Mouse (Mus musculus) neural tube, embryonic 15.5 days (tissue): Measurements from ENCODE around the gene Sspn. TPM values are rescaled to one million over a fixed set of nuclear protein-coding genes. Genes with fewer than 3 reads are reported as not detected.

Experiments used
- ATAC-seq: fragments of 200-750 bp; cut with Nextera tagmentation; 2 replicates; pipeline ENCODE4 v1.8.0; 2017; ENCODE audit warnings: mild to moderate bottlenecking, moderate TSS enrichment, moderate library complexity; ENCODE audit not compliant: low FRiP score
- H3K27ac ChIP-seq: fragments of 300-500 bp; sonication (generic); replicated peaks from 2 replicates; pipeline ENCODE4 v1.5.1; 2015; ENCODE audit warnings: mild to moderate bottlenecking, inconsistent platforms
- H3K27me3 ChIP-seq: fragments of 300-500 bp; sonication (generic); replicated peaks from 2 replicates; pipeline ENCODE4 v1.6.1; 2015; ENCODE audit warnings: inconsistent platforms
- H3K36me3 ChIP-seq: fragments of 300-500 bp; sonication (generic); 2 replicates; pipeline ENCODE4 v1.6.1; 2015; ENCODE audit warnings: inconsistent platforms
- H3K4me1 ChIP-seq: fragments of 300-500 bp; sonication (generic); 2 replicates; pipeline ENCODE4 v1.6.1; 2015; ENCODE audit warnings: inconsistent platforms
- H3K4me2 ChIP-seq: fragments of 300-500 bp; sonication (generic); 2 replicates; pipeline ENCODE4 v1.6.1; 2015; ENCODE audit warnings: inconsistent platforms, mild to moderate bottlenecking, moderate library complexity
- H3K4me3 ChIP-seq: fragments of 300-500 bp; sonication (generic); replicated peaks from 2 replicates; pipeline ENCODE4 v1.5.1; 2015; ENCODE audit warnings: mild to moderate bottlenecking, inconsistent platforms
- H3K9ac ChIP-seq: fragments of 300-500 bp; sonication (generic); replicated peaks from 2 replicates; pipeline ENCODE4 v1.6.1; 2015; ENCODE audit warnings: mild to moderate bottlenecking, inconsistent platforms
- H3K9me3 ChIP-seq: fragments of 300-500 bp; sonication (generic); replicated peaks from 2 replicates; pipeline ENCODE4 v1.6.1; 2016; ENCODE audit warnings: inconsistent platforms
- WGBS: fragments of 180-500 bp; shearing (Covaris S2); methylation state at CpG from one replicate; pipeline ENCODE4 v1.1.7; 2015; ENCODE audit warnings: mixed read lengths; 5-methylcytosine and 5-hydroxymethylcytosine counted together
- polyA plus RNA-seq: library from polyadenylated mRNA; unstranded; fragments of >200 nt; fragmentation: Nextera tagmentation; extraction: Ambion mirVana; gene quantifications from 2 replicates; pipeline ENCODE4 v1.2.1, GENCODE M21; 2015

Gene Sspn
- polyA plus RNA-seq: 5.1 and 6.0 TPM in 2 replicates

GRCm38 (mm10) chr6:145931341-145931740, at the start of gene Sspn:
TSS of gene Sspn (plus strand) at chr6:145931641.
- H3K4me2 ChIP-seq: no peak within 1 kb of the TSS
- 66% methylated on average over 3 of the region's 3 CpGs for WGBS

GRCm38 (mm10) chr6:145883010-145883409, 48.4 kb upstream of the Sspn start:
- Histone ChIP-seq H3K9me3 (no peaks in the 10 kb centered on the region), H3K36me3 (no peaks in the 10 kb centered on the region), H3K9ac (no peak overlapping the region), H3K4me3 (no peak overlapping the region), H3K27ac (no peak overlapping the region), H3K4me2 (no peak overlapping the region), H3K27me3 (no peaks in the 10 kb centered on the region), H3K4me1 (no peaks in the 10 kb centered on the region)
- WGBS: 94% methylated on average over 1 of the region's 1 CpGs
- no peak for ATAC-seq

More at GRCm38 (mm10) chr6:145931341-145931740, at the start of gene Sspn:
- Histone ChIP-seq H3K27me3 (no peaks in the 10 kb centered on the region), H3K36me3 (no peaks in the 10 kb centered on the region), H3K27ac (no peak within 1 kb of the TSS), H3K4me1 (peaks cover 19% of the 10 kb centered on the region), H3K9me3 (no peaks in the 10 kb centered on the region), H3K9ac (no peak within 1 kb of the TSS), H3K4me3 (no peak within 1 kb of the TSS)
- ATAC-seq: no peak

DNA sequence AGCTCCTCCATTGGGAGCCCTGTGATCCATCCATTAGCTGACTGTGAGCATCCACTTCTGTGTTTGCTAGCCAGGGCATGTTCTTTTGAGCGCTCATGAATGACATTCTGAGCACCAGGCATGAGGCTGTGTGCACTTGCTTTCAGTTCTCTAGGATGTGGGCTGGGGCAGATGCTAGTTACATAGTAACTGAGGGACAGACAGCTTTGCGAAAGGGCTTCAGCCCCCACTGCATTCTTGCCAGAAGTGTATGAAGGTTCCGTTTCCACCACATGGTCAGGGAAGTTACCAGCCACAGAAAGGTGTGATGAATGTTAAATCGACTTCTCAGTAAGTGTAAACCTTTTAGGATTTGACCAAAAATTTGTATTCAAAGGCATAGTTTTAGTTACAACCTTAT, 47.8 kb upstream of the Sspn start:
- Histone ChIP-seq H3K4me2 (no peak overlapping the region), H3K36me3 (no peaks in the 10 kb centered on the region), H3K27ac (no peak overlapping the region), H3K9ac (no peak overlapping the region), H3K4me1 (no peaks in the 10 kb centered on the region), H3K27me3 (no peaks in the 10 kb centered on the region), H3K4me3 (no peak overlapping the region), H3K9me3 (no peaks in the 10 kb centered on the region)
- ATAC-seq: no peak
- 90% methylated on average over 4 of the region's 4 CpGs for WGBS

GRCm38 (mm10) chr6:145885069-145885468, 46.4 kb upstream of the Sspn start:
- H3K27ac ChIP-seq: no peak overlapping the region
- ATAC-seq: no peak
- H3K9me3 ChIP-seq: no peaks in the 10 kb centered on the region
- no peak overlapping the region for H3K4me3 ChIP-seq
- 90% methylated on average over 4 of the region's 4 CpGs for WGBS
- no peak overlapping the region for H3K4me2 ChIP-seq
- H3K9ac ChIP-seq: no peak overlapping the region
- H3K27me3 ChIP-seq: no peaks in the 10 kb centered on the region
- H3K36me3 ChIP-seq: no peaks in the 10 kb centered on the region
- H3K4me1 ChIP-seq: no peaks in the 10 kb centered on the region

- no peak for ATAC-seq
- Histone ChIP-seq H3K4me2 (no peak overlapping the region), H3K4me3 (no peak overlapping the region), H3K9me3 (no peaks in the 10 kb centered on the region), H3K9ac (no peak overlapping the region), H3K27me3 (no peaks in the 10 kb centered on the region), H3K4me1 (no peaks in the 10 kb centered on the region), H3K36me3 (no peaks in the 10 kb centered on the region), H3K27ac (no peak overlapping the region)
- WGBS: 79% methylated on average over 8 of the region's 8 CpGs
Observed at GRCm38 (mm10) chr6:145886277-145886676, 45.2 kb upstream of the Sspn start.

DNA sequence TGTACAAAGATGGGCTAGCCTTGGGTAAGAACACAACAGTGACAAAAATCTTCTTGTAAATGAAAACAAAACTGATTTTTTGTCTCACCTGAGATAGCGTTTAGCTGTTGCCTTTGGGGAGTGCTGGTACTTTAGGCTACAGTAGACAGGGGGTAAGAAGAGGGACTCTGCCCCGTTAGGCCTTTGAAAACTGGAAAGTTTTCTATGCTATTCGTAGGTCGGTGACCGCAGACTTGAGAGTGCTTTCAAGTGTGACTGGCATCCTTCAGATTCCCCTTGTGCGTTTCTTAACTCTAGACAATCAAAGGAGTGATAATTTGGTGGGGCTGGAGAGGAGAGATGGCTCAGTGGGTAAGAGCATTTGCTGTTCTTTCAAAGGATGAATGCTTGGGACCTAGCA, 43.7 kb upstream of the Sspn start:
- no peaks in the 10 kb centered on the region for H3K4me1 ChIP-seq
- no peaks in the 10 kb centered on the region for H3K27me3 ChIP-seq
- no peak overlapping the region for H3K4me3 ChIP-seq
- 90% methylated on average over 6 of the region's 6 CpGs for WGBS
- no peaks in the 10 kb centered on the region for H3K36me3 ChIP-seq
- ATAC-seq: no peak
- no peaks in the 10 kb centered on the region for H3K9me3 ChIP-seq
- no peak overlapping the region for H3K27ac ChIP-seq
- no peak overlapping the region for H3K9ac ChIP-seq
- H3K4me2 ChIP-seq: no peak overlapping the region

DNA sequence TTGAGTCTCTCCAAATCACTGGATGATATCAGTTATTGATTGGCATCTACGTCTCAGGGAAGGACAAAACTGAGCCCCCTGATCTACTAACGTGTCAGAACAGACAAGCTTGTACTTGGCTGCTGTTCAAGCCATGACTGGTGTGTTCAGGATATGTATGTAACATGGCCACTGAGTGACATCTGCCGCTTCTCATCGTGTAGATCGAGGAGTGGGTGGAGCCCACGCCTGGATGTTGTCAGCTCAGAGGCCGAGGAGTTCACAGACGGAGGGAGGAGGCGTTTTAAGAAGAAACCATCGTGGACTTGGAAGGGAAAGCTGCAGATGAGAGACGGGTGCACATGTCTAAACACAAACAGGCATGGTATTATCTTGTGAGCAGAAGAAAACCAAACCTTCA, 39.5 kb upstream of the Sspn start:
- no peaks in the 10 kb centered on the region for H3K36me3 ChIP-seq
- no peak overlapping the region for H3K9ac ChIP-seq
- H3K4me1 ChIP-seq: no peaks in the 10 kb centered on the region
- H3K4me2 ChIP-seq: no peak overlapping the region
- WGBS: 90% methylated on average over 11 of the region's 11 CpGs
- no peak overlapping the region for H3K27ac ChIP-seq
- no peak overlapping the region for H3K4me3 ChIP-seq
- no peak for ATAC-seq
- no peaks in the 10 kb centered on the region for H3K27me3 ChIP-seq
- H3K9me3 ChIP-seq: no peaks in the 10 kb centered on the region

DNA sequence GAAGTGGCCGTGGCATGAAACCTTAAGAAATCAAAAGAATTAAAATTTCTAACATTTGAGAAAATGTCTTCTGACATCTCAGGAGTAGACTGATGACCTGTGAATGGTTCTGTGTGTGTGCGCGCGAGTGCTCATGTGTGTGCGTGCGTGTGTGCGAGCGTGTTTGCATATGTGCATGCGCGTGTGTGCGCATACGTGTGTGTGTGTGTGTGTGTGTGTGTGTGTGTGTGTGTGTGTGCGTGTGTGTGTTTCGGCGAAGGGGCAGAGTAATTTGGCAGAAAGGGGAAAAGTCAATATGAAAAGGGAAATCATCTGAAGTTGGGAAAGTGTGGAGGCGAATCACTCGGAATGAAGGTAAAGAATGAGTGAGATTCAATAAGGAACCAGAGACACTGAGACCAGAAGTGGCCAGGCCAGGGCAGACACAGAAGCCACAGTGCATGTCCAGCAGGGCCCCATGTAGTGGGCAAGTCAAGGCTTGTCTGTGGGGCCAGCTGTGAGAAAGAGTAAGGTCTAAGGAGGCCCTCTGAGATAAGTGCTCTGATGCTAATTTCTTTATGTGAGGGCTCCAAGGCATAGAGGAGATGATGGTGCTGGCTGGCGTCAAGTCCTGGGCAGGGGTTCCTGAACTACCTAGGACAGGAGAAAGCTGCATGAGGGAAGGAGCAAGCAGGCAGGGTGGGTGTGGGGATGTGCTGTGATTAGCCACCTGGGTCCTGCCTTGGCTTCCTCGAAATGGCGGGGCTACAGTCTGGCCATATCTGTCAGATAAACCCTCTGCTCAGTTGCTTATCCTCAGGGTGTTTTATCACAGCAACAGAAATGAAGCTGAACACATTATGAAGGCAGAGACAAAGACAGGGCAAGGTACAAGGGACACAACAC, 38.8 kb upstream of the Sspn start:
- Histone ChIP-seq H3K4me1 (no peaks in the 10 kb centered on the region), H3K36me3 (no peaks in the 10 kb centered on the region), H3K27me3 (no peaks in the 10 kb centered on the region), H3K4me2 (no peak overlapping the region), H3K9me3 (no peaks in the 10 kb centered on the region), H3K27ac (no peak overlapping the region), H3K4me3 (no peak overlapping the region), H3K9ac (no peak overlapping the region)
- 93% methylated on average over 20 of the region's 20 CpGs for WGBS
- ATAC-seq: no peak

- no peak overlapping the region for H3K9ac ChIP-seq
- no peak for ATAC-seq
- no peak overlapping the region for H3K27ac ChIP-seq
- WGBS: 85% methylated on average over 13 of the region's 13 CpGs
- no peaks in the 10 kb centered on the region for H3K27me3 ChIP-seq
- H3K4me1 ChIP-seq: no peaks in the 10 kb centered on the region
- no peak overlapping the region for H3K4me2 ChIP-seq
- H3K36me3 ChIP-seq: no peaks in the 10 kb centered on the region
- no peak overlapping the region for H3K4me3 ChIP-seq
- no peaks in the 10 kb centered on the region for H3K9me3 ChIP-seq
Observed at GRCm38 (mm10) chr6:145893366-145894021, 37.9 kb upstream of the Sspn start.

DNA sequence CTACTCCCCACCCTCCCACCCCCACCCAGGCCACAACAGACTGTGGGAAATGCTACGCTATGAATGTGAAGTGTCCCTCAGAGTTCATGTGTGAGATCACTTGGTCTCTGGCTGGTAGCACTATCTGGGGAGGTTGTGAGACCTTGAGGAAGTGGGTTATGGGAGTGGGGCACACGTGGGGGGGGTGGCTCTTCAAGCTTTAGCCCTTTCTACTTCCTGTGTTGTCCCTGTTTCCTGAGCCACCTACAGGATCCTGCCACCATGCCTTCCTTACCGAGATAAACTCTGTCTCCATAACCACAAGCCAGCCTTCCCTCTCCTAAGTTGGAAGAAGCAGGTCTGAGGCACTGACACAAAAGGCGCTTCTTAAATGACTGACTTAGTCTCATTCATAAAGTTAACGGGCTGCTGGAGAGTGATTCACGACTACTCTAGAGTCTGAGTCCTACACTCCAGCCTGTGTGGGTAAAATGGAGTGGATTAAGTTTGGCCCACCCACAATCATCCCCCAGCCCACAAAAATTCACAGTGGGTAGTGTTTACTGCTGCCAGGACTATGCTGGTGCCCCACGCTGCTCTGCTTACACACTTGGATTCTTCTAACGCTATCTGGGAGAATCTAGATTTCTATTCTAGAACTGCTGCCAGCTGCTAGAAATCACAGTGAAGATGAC, 36.6 kb upstream of the Sspn start:
- Histone ChIP-seq H3K9me3 (no peaks in the 10 kb centered on the region), H3K4me2 (no peak overlapping the region), H3K9ac (no peak overlapping the region), H3K4me3 (no peak overlapping the region), H3K4me1 (no peaks in the 10 kb centered on the region), H3K27me3 (no peaks in the 10 kb centered on the region), H3K36me3 (no peaks in the 10 kb centered on the region), H3K27ac (no peak overlapping the region)
- 58% methylated on average over 8 of the region's 8 CpGs for WGBS
- no peak for ATAC-seq

GRCm38 (mm10) chr6:145904169-145904568, 27.3 kb upstream of the Sspn start:
- Histone ChIP-seq H3K9ac (no peak overlapping the region), H3K27me3 (no peaks in the 10 kb centered on the region), H3K36me3 (no peaks in the 10 kb centered on the region), H3K4me1 (no peaks in the 10 kb centered on the region), H3K4me2 (no peak overlapping the region), H3K9me3 (no peaks in the 10 kb centered on the region), H3K27ac (no peak overlapping the region), H3K4me3 (no peak overlapping the region)
- no peak for ATAC-seq
- WGBS: 97% methylated on average over 5 of the region's 5 CpGs

GRCm38 (mm10) chr6:145904616-145905015, 26.8 kb upstream of the Sspn start:
- Histone ChIP-seq H3K4me1 (no peaks in the 10 kb centered on the region), H3K27me3 (no peaks in the 10 kb centered on the region), H3K9ac (no peak overlapping the region), H3K4me3 (no peak overlapping the region), H3K27ac (no peak overlapping the region), H3K4me2 (no peak overlapping the region), H3K36me3 (no peaks in the 10 kb centered on the region), H3K9me3 (no peaks in the 10 kb centered on the region)
- no peak for ATAC-seq
- 83% methylated on average over 5 of the region's 5 CpGs for WGBS
